Mouse (Mus musculus): Measurements from ENCODE around the gene Stip1. TPM values are rescaled to one million over a fixed set of nuclear protein-coding genes. Genes with fewer than 3 reads are reported as not detected.
"Not testable (repeated sequence)": the region's sequence is repeated elsewhere in the genome, so short reads cannot be mapped to it uniquely, and the experiment has no call there.

Stip1 gene
- total and polyA plus RNA-seq, 3 experiments: 284 to 430 (median 370) TPM

- no peak for TF ChIP-seq MEF2A (IDR thresholded peaks at IDR 0.05; ENCODE audit: extremely low read depth, insufficient replicate concordance, low read depth, low read length, poor library complexity, severe bottlenecking)
- peak; percentile 98 for TF ChIP-seq MXI1 (IDR thresholded peaks at IDR 0.05; ENCODE audit: low read depth, low read length)
- no peak for TF ChIP-seq ZC3H11A (IDR thresholded peaks at IDR 0.05; ENCODE audit: low read depth, low read length)
Measured at GRCm38 (mm10) chr19:7056248-7057087, 16.7 kb upstream of the Stip1 start, which contains the start of gene Macrod1 (continued).

GRCm38 (mm10) chr19:7055173-7055572 lies 15.4 kb upstream of the Stip1 start:
- H3K36me3 ChIP-seq (ENCODE audit: control insufficient read depth in 1 of 2, insufficient read depth in 2 of 2, low read length in 2 of 2): peaks cover 0 to 6% of the 10 kb centered on the region in 2 experiments; a peak in 2 of 4 replicates
- H3K4me3 ChIP-seq (ENCODE audit: control insufficient read depth in 1 of 2, insufficient read depth in 1 of 2, low read depth in 2 of 2, low read length in 2 of 2): no peak overlapping the region
- H3K27ac ChIP-seq (ENCODE audit: control insufficient read depth, low read depth, low read length): no peak overlapping the region
- no peaks in the 10 kb centered on the region for H3K9me3 ChIP-seq (replicated peaks; ENCODE audit: insufficient read depth, low read length)
- peaks cover 0 to 13% of the 10 kb centered on the region in 2 experiments; a peak in 1 of 4 replicates for H3K4me1 ChIP-seq (ENCODE audit: control insufficient read depth in 1 of 2, insufficient read depth in 2 of 2, low read length in 2 of 2)
- peak; percentile 65 for DNase-seq (ENCODE audit: low read depth, low spot score)
- H3K79me2 ChIP-seq (ENCODE audit: control insufficient read depth, insufficient read depth, low read length, poor library complexity): no peaks in the 10 kb centered on the region; the same call in 1 of the 2 replicates
- H3K27me3 ChIP-seq (ENCODE audit: control insufficient read depth in 1 of 2, insufficient read depth in 2 of 2, low read length in 2 of 2): no peaks in the 10 kb centered on the region
- TF ChIP-seq MAFK (IDR thresholded peaks at IDR 0.05; ENCODE audit: borderline replicate concordance, low read depth, low read length): 0 out of 2 replicates have a peak, but pooled peaks have one; percentile 11
- TF ChIP-seq MAZ (IDR thresholded peaks at IDR 0.05; ENCODE audit: low read depth, low read length): no peak
- TF ChIP-seq SIN3A (IDR thresholded peaks at IDR 0.05; ENCODE audit: low read length): peak; percentile 44; the same call in 1 of the 2 replicates
- peak; percentile 37; the same call in 1 of the 2 replicates for TF ChIP-seq ZNF384 (IDR thresholded peaks at IDR 0.05; ENCODE audit: low read depth, low read length)
- TF ChIP-seq CTCF (IDR thresholded peaks at IDR 0.05 in 2 of 3, conservative IDR thresholded peaks at IDR 0.05 in 1 of 3; ENCODE audit: control insufficient read depth in 1 of 3, insufficient read depth in 1 of 3, low read depth in 2 of 3, low read length in 3 of 3, poor library complexity in 1 of 3, severe bottlenecking in 1 of 3): peak in 2 of 3 experiments; percentile 52 to 57; a peak in 4 of 6 replicates
- TF ChIP-seq RAD21 (IDR thresholded peaks at IDR 0.05; ENCODE audit: low read depth, low read length): peak; percentile 41
- TF ChIP-seq SMC3 (IDR thresholded peaks at IDR 0.05; ENCODE audit: low read depth, low read length): peak; percentile 17; the same call in 1 of the 2 replicates
- TF ChIP-seq MEF2A (IDR thresholded peaks at IDR 0.05; ENCODE audit: extremely low read depth, insufficient replicate concordance, low read depth, low read length, poor library complexity, severe bottlenecking): no peak
- H3K9ac ChIP-seq (ENCODE audit: control insufficient read depth, low read depth, low read length, poor library complexity, severe bottlenecking): no peak overlapping the region

- Histone ChIP-seq H3K27me3 (ENCODE audit: control insufficient read depth in 1 of 2, insufficient read depth in 2 of 2, low read length in 2 of 2) (no peaks in the 10 kb centered on the region), H3K4me3 (ENCODE audit: control insufficient read depth in 1 of 2, insufficient read depth in 1 of 2, low read depth in 2 of 2, low read length in 2 of 2) (no peak overlapping the region), H3K36me3 (ENCODE audit: control insufficient read depth in 1 of 2, insufficient read depth in 2 of 2, low read length in 2 of 2) (peaks cover 0 to 6% of the 10 kb centered on the region in 2 experiments; a peak in 2 of 4 replicates), H3K9me3 (replicated peaks; ENCODE audit: insufficient read depth, low read length) (no peaks in the 10 kb centered on the region), H3K79me2 (ENCODE audit: control insufficient read depth, insufficient read depth, low read length, poor library complexity) (no peaks in the 10 kb centered on the region; the same call in 1 of the 2 replicates), H3K9ac (ENCODE audit: control insufficient read depth, low read depth, low read length, poor library complexity, severe bottlenecking) (no peak overlapping the region), H3K27ac (ENCODE audit: control insufficient read depth, low read depth, low read length) (no peak overlapping the region), H3K4me1 (ENCODE audit: control insufficient read depth in 1 of 2, insufficient read depth in 2 of 2, low read length in 2 of 2) (peaks cover 0 to 13% of the 10 kb centered on the region in 2 experiments; a peak in 1 of 4 replicates)
- TF ChIP-seq NRF1 (IDR thresholded peaks at IDR 0.05; ENCODE audit: insufficient read depth, low read depth, low read length, poor library complexity, severe bottlenecking) (no peak), CHD2 (IDR thresholded peaks at IDR 0.05; ENCODE audit: low read length) (no peak), RCOR1 (IDR thresholded peaks at IDR 0.05; ENCODE audit: low read depth, low read length) (no peak)
- DNase-seq (ENCODE audit: low read depth, low spot score): no peak
Measured at GRCm38 (mm10) chr19:7054772-7055171, 15.0 kb upstream of the Stip1 start.

- not testable (repeated sequence) for DNase-seq (ENCODE audit: low read depth, low spot score); H3K4me3 ChIP-seq (ENCODE audit: control insufficient read depth in 1 of 2, insufficient read depth in 1 of 2, low read depth in 2 of 2, low read length in 2 of 2); H3K79me2 ChIP-seq (ENCODE audit: control insufficient read depth, insufficient read depth, low read length, poor library complexity); H3K27me3 ChIP-seq (ENCODE audit: control insufficient read depth in 1 of 2, insufficient read depth in 2 of 2, low read length in 2 of 2); H3K36me3 ChIP-seq (ENCODE audit: control insufficient read depth in 1 of 2, insufficient read depth in 2 of 2, low read length in 2 of 2); H3K27ac ChIP-seq (ENCODE audit: control insufficient read depth, low read depth, low read length); H3K9ac ChIP-seq (ENCODE audit: control insufficient read depth, low read depth, low read length, poor library complexity, severe bottlenecking); H3K9me3 ChIP-seq (replicated peaks; ENCODE audit: insufficient read depth, low read length)
- peaks cover 0 to 13% of the 10 kb centered on the region in 2 experiments; a peak in 1 of 4 replicates for H3K4me1 ChIP-seq (ENCODE audit: control insufficient read depth in 1 of 2, insufficient read depth in 2 of 2, low read length in 2 of 2)
Measured at GRCm38 (mm10) chr19:7053382-7053781, 13.6 kb upstream of the Stip1 start.
